Mouse (Mus musculus): ENCODE results near the gene Qrich2.
"Not testable (repeated sequence)": the region's sequence is repeated elsewhere in the genome, so short reads cannot be mapped to it uniquely, and the experiment has no call there.

Qrich2 gene

GRCm38 (mm10) chr11:116489771-116490231, 23.8 kb upstream of the Qrich2 start:
- in situ Hi-C loops (cut with MseI, MboI), result no loop called here

DNA sequence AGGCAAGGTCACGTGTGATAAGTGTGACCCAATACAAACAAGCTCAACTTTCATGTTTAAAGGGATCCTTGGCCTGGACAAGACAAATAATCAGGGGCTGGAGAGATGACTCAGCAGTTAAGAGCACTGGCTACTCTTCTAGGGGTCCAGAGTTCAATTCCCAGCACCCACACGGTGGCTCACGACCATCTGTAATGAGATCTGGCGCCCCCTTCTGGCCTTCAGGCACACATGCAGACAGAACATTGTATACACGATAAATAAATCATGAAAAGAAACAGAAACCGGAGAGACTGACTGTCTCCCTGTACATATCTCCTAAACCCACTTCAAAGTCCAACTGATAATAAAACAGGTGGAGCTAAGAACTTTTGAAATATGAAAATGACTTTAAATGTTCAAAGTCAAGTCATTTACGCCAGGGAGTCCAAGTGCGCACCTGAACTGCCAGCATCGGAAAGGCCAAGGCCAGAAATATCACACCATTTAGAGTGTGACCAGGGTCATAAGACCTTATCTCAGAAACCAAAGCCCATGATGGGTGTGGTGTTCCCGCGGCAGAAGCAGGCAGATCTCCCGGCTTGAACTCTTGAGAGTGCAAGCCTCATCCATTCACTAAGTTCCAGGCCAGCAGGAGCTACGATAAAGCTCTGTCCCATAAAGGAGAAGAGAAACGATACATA, 22.8 kb upstream of the Qrich2 start:
- in situ Hi-C loops (cut with MseI, MboI), result no loop called here

DNA sequence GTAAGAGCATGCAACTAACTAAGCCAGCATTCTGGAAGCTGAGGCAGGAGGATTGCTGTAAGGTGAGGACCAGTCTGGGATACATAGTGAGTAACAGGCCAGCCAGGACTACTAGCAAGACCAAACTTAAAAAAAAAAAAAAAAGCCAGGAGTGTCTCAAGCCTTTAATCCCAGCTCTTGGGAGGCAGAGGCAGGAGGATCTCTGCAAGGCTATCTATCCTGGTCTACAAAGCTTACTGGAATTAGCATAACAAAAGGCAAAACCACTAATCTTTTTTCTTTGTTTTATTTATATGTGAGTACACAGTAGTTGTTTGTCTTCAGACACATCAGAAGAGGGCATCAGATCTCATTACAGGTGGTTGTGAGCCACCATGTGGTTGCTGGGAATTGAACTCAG, 22.2 kb upstream of the Qrich2 start:
- in situ Hi-C loops (cut with MseI, MboI), result no loop called here

DNA sequence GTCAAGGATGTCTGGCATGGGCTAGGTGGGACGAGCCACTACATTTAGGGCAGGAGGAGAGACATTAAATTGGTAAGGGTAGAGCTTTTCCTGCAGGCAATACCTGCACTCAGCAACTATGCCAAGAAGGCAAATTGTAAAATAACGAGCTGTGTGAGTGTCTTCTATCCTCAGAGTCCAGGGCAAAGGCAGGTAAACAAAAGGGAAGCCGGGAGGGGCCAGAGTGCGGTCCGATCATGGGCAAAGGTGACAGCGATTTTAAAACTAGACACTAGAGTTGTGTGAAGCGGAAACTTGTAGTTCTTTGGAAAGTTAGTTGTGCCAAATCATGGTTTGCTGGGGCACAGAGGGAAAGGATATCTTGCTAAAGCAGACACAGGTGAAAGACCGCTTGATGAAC, 18.2 kb upstream of the Qrich2 start:
- in situ Hi-C loops (cut with MseI, MboI), result no loop called here

DNA sequence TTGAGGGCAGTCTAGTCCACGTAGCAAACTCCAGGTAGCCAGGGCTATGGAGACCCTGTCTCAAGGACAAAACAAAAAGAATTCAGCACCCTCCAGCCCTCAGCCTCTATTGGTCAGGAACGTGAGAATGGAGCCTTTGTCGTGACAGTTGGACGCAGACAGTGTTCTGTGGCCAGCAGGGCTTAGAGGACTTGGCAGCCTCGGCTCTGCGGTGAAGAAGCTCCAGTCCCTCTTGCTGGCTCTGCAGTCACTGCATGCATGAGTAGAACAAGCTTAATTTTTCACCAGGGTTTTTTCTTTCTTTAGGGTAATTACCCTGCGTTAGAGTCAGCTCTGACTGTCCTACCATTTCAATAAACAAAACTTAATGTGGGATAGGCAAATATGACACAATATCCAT, 15.7 kb upstream of the Qrich2 start:
- in situ Hi-C loops (cut with MseI, MboI), result no loop called here

GRCm38 (mm10) chr11:116480975-116481374, 14.9 kb upstream of the Qrich2 start:
- in situ Hi-C loops (cut with MseI, MboI), result no loop called here

- in situ Hi-C loops (cut with MseI, MboI), result no loop called here
These were observed 13.8 kb upstream of the Qrich2 start for GRCm38 (mm10) chr11:116479832-116480231.

DNA sequence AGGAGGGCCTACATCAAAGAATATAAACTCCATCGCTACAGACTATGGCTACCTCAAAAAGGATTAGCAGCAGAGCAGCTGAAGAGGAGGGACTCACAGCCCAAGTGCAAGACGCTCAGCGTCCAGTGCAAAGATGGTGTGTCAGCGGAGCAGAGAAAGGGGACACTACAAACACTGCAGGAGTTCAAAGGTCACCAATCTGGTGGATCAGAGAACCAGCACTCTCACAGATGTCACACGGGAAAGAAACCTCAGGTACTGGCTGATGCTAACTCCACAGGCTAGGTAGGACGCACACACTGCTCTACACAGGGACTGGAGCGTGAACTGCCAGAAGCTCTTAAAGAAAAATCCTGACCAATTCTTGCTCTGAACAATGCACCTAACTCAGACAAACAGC, 12.9 kb upstream of the Qrich2 start:
- in situ Hi-C loops (cut with MseI, MboI), result no loop called here

DNA sequence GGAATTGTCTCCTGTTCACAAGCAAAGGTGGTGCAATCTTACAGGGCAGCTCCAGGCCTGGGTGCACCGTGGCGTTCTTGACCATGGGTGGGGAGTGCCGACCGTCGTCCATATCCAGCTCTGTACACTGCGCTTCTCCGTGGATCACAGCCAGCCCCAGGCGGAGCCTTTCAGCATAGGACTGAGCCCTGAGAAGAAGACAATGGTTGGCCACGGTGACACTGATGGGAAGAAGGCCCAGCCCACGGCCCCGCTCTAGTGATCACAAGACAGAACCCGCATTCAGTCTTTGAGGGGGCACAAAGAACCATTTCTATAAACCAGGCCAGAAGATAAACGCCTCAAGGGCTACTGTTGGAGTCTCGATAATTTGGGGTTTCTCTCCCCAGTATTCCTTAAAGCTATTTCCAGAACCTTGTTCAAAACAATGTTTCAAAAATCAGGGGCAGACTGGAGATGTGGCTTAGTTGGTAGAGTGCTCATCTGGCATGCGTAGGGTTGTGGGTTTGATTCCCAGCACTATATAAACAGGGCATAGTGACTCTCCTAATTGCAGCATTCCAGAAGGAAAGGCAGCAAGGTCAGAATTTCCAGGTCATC, 11.2 kb upstream of the Qrich2 start:
- in situ Hi-C loops (cut with MseI, MboI), result no loop called here

DNA sequence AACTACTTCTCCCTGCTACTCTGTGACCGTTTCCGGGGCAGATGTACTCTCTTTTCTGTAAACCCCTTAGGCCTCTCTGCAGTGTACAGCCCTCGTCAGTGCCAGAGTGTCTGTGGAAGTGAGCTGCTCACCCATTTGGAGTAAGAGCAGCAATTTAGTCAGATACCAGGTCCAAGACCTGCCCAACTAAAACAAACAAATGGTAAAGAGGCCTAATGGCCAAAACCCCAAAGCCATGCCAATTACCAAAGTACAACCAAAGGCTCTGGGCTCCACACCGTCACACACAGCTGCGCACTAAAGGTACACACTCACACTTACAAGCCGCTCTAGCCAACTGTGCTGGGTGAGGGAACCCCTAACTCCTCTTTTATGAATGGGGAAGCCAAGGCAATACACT, 10.7 kb upstream of the Qrich2 start:
- in situ Hi-C loops (cut with MseI, MboI), result no loop called here

GRCm38 (mm10) chr11:116476041-116476440, 10.0 kb upstream of the Qrich2 start:
- in situ Hi-C loops (cut with MseI, MboI), result no loop called here

DNA sequence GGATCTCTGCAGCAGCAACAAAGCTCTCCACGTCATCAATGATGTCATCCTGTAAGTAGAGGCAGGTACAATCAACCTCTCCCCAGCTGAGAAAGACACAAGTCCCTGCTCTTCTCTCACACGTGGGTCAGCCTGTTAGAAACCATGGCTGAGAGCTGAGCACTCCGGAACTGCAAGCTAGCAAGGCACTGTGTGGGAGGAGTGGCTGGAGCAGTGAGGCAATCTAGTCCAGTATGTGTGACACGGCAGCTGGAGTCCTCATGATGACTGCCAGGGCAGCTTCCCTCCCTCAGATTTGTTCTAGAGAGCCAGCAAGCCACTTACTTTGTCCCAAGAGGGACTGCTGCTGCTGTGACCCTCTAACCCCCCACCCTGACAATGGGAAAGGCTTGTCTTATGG, 6.2 kb upstream of the Qrich2 start:
- in situ Hi-C loops (cut with MseI, MboI), result no loop called here

- in situ Hi-C loops (cut with MseI, MboI), result no loop called here
These were observed 4.9 kb upstream of the Qrich2 start for GRCm38 (mm10) chr11:116470896-116471295.

DNA sequence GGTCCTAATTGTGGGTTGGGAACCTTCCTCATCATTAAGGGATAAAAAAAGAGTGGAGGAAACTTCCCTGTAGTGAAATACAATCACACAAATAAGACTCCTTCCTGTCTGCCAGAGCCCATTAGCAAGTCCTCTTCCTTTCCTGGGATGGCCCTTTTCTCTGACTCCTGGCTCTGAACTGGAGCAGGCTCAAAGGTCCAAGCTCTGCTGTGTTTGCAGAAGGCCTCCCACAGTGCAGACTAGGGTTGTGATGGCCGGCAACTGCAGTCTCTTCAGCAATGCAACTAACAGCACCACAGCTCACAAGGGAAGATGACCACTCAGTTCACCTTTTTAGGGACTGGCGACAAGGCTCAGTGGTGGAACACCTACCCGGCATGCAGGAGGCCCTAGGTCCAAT, 4.2 kb upstream of the Qrich2 start:
- in situ Hi-C loops (cut with MseI, MboI), result no loop called here

- in situ Hi-C loops (cut with MseI, MboI), result not testable (repeated sequence)
These were observed 2.3 kb upstream of the Qrich2 start for GRCm38 (mm10) chr11:116468338-116468737.

- in situ Hi-C loops (cut with MseI, MboI), result no loop called here
These were observed 2.2 kb downstream of the Qrich2 start for GRCm38 (mm10) chr11:116463833-116464232.

GRCm38 (mm10) chr11:116463338-116463737, 2.7 kb downstream of the Qrich2 start:
- in situ Hi-C loops (cut with MseI, MboI), result no loop called here

DNA sequence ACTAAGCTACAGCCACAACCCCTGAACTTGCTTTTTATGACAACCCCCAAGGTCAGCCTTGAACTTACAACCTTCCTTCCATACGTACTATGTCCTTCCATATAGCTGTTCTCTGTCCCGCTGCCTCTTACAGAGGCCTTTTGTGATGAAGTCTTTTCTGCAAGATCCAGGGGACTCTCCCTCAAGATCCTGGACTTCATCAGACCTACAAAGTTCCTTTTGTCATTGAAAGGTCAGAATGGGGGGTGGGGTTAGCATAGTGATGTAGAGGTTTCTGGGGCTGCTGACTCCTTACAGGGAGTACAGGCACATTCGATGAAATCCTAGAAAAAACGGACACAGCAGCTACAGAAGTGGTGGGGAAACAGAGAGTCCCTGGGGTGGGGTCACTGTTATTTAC, 6.3 kb downstream of the Qrich2 start:
- in situ Hi-C loops (cut with MseI, MboI), result no loop called here

GRCm38 (mm10) chr11:116456234-116456633, 9.8 kb downstream of the Qrich2 start:
- in situ Hi-C loops (cut with MseI, MboI), result no loop called here

DNA sequence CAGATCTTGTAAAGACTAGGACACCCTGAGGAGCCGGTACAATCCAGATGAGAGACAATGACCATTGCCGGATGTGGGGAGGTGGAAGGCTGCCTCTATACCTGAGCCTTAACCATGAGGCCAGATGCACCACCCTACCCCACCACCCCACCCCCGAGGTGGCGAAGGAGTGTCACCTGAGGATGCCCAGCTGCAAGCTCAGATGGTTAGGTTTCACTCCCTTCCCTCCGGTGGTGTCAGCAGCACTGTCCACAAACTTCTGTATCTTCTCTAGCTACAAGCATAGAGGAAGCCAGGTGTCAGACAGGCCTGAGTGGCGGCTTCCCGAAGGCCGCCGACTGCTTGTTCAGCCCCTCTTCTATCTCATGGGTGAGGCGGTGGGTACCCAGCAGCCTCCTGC, 12.2 kb downstream of the Qrich2 start:
- in situ Hi-C loops (cut with MseI, MboI), result loop anchor here in 1 of 2 experiments (5.0 kb wide), 1 partner anchor 142 kb away; no protein-coding TSS in a partner anchor

GRCm38 (mm10) chr11:116449341-116449740, 16.7 kb downstream of the Qrich2 start:
- in situ Hi-C loops (cut with MseI, MboI), result loop anchor here in 1 of 2 experiments (10.0 kb wide), 1 partner anchor 125 kb away; no protein-coding TSS in a partner anchor

- in situ Hi-C loops (cut with MseI, MboI), result loop anchor here in 1 of 2 experiments (10.0 kb wide), 1 partner anchor 123 kb away; no protein-coding TSS in a partner anchor
These were observed 18.2 kb downstream of the Qrich2 start for GRCm38 (mm10) chr11:116447822-116448221.

DNA sequence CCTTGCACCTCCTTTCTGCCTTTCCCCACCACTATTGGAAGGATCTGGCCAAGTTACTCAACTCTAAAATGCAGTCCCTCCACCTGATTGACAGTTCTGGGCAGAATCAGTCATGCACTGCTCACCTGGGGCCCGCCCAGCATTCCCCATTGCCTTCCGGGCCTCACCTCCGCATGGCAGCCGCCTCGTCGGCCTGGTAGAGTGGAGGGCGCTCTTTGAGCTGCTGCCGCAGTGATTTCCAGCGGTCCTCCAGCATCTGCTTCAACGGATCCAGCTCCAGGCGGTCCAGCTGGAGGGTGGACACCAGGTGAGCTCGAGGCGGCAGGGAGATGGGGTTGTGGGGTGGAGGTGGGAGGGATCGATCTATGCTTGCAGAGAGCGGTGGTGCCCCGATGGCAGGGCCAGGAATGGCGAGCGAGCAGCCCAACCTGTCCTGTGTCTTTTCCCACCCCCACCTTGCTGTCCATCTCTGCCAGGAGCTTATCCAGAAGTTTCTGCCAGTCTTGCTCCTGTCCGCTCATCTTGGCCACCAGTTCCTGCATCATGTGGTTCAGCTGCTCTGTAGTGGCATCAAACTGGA, 19.6 kb downstream of the Qrich2 start:
- in situ Hi-C loops (cut with MseI, MboI), result loop anchor here in 1 of 2 experiments (10.0 kb wide), 1 partner anchor 122 kb away; no protein-coding TSS in a partner anchor
